Mouse (Mus musculus): ENCODE measurements around the gene Pemt. TPM values are rescaled to one million over a fixed set of nuclear protein-coding genes. Genes with fewer than 3 reads are reported as not detected.

Gene Pemt
- polyA plus RNA-seq, 1 experiment from 2014 or later = 13.0 TPM

GRCm38 (mm10) chr11:60045676-60046057 lies 622 bp downstream of the Pemt start:
- no peaks in the 10 kb centered on the region for H3K27me3 ChIP-seq
- H3K36me3 ChIP-seq = no peaks in the 10 kb centered on the region
- WGBS = 6% methylated on average over 3 of the region's 3 CpGs
- peak overlapping the region; percentile 77 for H3K4me2 ChIP-seq
- H3K4me1 ChIP-seq = peaks cover 10% of the 10 kb centered on the region
- peak overlapping the region; percentile 96; the same call in 1 of the 2 replicates for H3K27ac ChIP-seq
- H3K9ac ChIP-seq = peak overlapping the region; percentile 43
- peak; percentile 20 for ATAC-seq (replicated peaks; ENCODE audit: low FRiP score)
- H3K9me3 ChIP-seq (replicated peaks) = no peaks in the 10 kb centered on the region
- peak overlapping the region; percentile 68 for H3K4me3 ChIP-seq (replicated peaks)

- Histone ChIP-seq H3K36me3 (no peaks in the 10 kb centered on the region), H3K9ac (no peak overlapping the region), H3K4me1 (peaks cover 10% of the 10 kb centered on the region), H3K27me3 (no peaks in the 10 kb centered on the region), H3K27ac (no peak overlapping the region), H3K9me3 (replicated peaks) (no peaks in the 10 kb centered on the region), H3K4me2 (no peak overlapping the region), H3K4me3 (replicated peaks) (no peak overlapping the region)
- 100% methylated on average over 1 of the region's 1 CpGs for WGBS
- no peak for ATAC-seq (replicated peaks; ENCODE audit: low FRiP score)
Observed at GRCm38 (mm10) chr11:60044777-60045176, 1.5 kb downstream of the Pemt start.

GRCm38 (mm10) chr11:60042277-60042676 lies 4.0 kb downstream of the Pemt start:
- Histone ChIP-seq H3K9me3 (replicated peaks) (no peaks in the 10 kb centered on the region), H3K4me2 (no peak overlapping the region), H3K4me1 (peaks cover 11% of the 10 kb centered on the region), H3K27ac (no peak overlapping the region), H3K36me3 (no peaks in the 10 kb centered on the region), H3K9ac (no peak overlapping the region), H3K27me3 (no peaks in the 10 kb centered on the region), H3K4me3 (replicated peaks) (no peak overlapping the region)
- no peak for ATAC-seq (replicated peaks; ENCODE audit: low FRiP score)

GRCm38 (mm10) chr11:60036537-60037220 lies 9.6 kb downstream of the Pemt start:
- 37% methylated on average over 5 of the region's 5 CpGs for WGBS
- H3K4me3 ChIP-seq (replicated peaks) = no peak overlapping the region
- peak overlapping the region; percentile 61 for H3K27ac ChIP-seq
- no peaks in the 10 kb centered on the region for H3K36me3 ChIP-seq
- ATAC-seq (replicated peaks; ENCODE audit: low FRiP score) = peak; percentile 56
- H3K9me3 ChIP-seq (replicated peaks) = no peaks in the 10 kb centered on the region
- H3K4me2 ChIP-seq = 0 out of 2 replicates have a peak overlapping the region, but pooled peaks have one; percentile 5
- H3K27me3 ChIP-seq = no peaks in the 10 kb centered on the region
- H3K4me1 ChIP-seq = peaks cover 43% of the 10 kb centered on the region
- H3K9ac ChIP-seq = no peak overlapping the region

GRCm38 (mm10) chr11:60034911-60035400 lies 11.3 kb downstream of the Pemt start:
- no peaks in the 10 kb centered on the region for H3K9me3 ChIP-seq (replicated peaks)
- H3K4me3 ChIP-seq (replicated peaks) = no peak overlapping the region
- ATAC-seq (replicated peaks; ENCODE audit: low FRiP score) = no peak
- peaks cover 43% of the 10 kb centered on the region for H3K4me1 ChIP-seq
- no peaks in the 10 kb centered on the region for H3K36me3 ChIP-seq
- H3K9ac ChIP-seq = no peak overlapping the region
- no peak overlapping the region for H3K27ac ChIP-seq
- no peaks in the 10 kb centered on the region for H3K27me3 ChIP-seq
- H3K4me2 ChIP-seq = no peak overlapping the region
- 77% methylated on average over 8 of the region's 8 CpGs for WGBS

GRCm38 (mm10) chr11:60034293-60034692 lies 12.0 kb downstream of the Pemt start:
- 79% methylated on average over 6 of the region's 6 CpGs for WGBS
- Histone ChIP-seq H3K4me3 (replicated peaks) (no peak overlapping the region), H3K4me1 (peaks cover 43% of the 10 kb centered on the region), H3K27me3 (no peaks in the 10 kb centered on the region), H3K9me3 (replicated peaks) (no peaks in the 10 kb centered on the region), H3K27ac (no peak overlapping the region), H3K9ac (no peak overlapping the region), H3K36me3 (no peaks in the 10 kb centered on the region), H3K4me2 (no peak overlapping the region)
- no peak for ATAC-seq (replicated peaks; ENCODE audit: low FRiP score)

GRCm38 (mm10) chr11:60032586-60033430 lies 13.5 kb downstream of the Pemt start:
- no peaks in the 10 kb centered on the region for H3K9me3 ChIP-seq (replicated peaks)
- no peaks in the 10 kb centered on the region for H3K27me3 ChIP-seq
- H3K4me2 ChIP-seq = no peak overlapping the region
- no peak overlapping the region for H3K9ac ChIP-seq
- peaks cover 43% of the 10 kb centered on the region for H3K4me1 ChIP-seq
- WGBS = 61% methylated on average over 6 of the region's 6 CpGs
- H3K4me3 ChIP-seq (replicated peaks) = no peak overlapping the region
- H3K27ac ChIP-seq = peak overlapping the region; percentile 61
- H3K36me3 ChIP-seq = no peaks in the 10 kb centered on the region
- peak; percentile 49; the same call in 1 of the 2 replicates for ATAC-seq (replicated peaks; ENCODE audit: low FRiP score)

- Histone ChIP-seq H3K4me2 (no peak overlapping the region), H3K27ac (no peak overlapping the region), H3K4me3 (replicated peaks) (no peak overlapping the region), H3K4me1 (peaks cover 28% of the 10 kb centered on the region), H3K36me3 (no peaks in the 10 kb centered on the region), H3K9ac (no peak overlapping the region), H3K9me3 (replicated peaks) (no peaks in the 10 kb centered on the region), H3K27me3 (no peaks in the 10 kb centered on the region)
- WGBS = 90% methylated on average over 4 of the region's 4 CpGs
- no peak for ATAC-seq (replicated peaks; ENCODE audit: low FRiP score)
Observed at GRCm38 (mm10) chr11:60030747-60031331, 15.4 kb downstream of the Pemt start.

- Histone ChIP-seq H3K27ac (no peak overlapping the region), H3K4me3 (replicated peaks) (no peak overlapping the region), H3K27me3 (no peaks in the 10 kb centered on the region), H3K36me3 (no peaks in the 10 kb centered on the region), H3K4me2 (no peak overlapping the region), H3K9me3 (replicated peaks) (no peaks in the 10 kb centered on the region), H3K4me1 (peaks cover 23% of the 10 kb centered on the region), H3K9ac (no peak overlapping the region)
- WGBS = 47% methylated on average over 9 of the region's 9 CpGs
- ATAC-seq (replicated peaks; ENCODE audit: low FRiP score) = no peak
Observed at GRCm38 (mm10) chr11:60029976-60030375, 16.3 kb downstream of the Pemt start.

GRCm38 (mm10) chr11:60027913-60028875 lies 18.1 kb downstream of the Pemt start:
- H3K9ac ChIP-seq = no peak overlapping the region
- H3K36me3 ChIP-seq = no peaks in the 10 kb centered on the region
- ATAC-seq (replicated peaks; ENCODE audit: low FRiP score) = no peak
- no peaks in the 10 kb centered on the region for H3K27me3 ChIP-seq
- no peak overlapping the region for H3K4me3 ChIP-seq (replicated peaks)
- H3K4me1 ChIP-seq = peaks cover 12% of the 10 kb centered on the region
- H3K27ac ChIP-seq = no peak overlapping the region
- H3K4me2 ChIP-seq = no peak overlapping the region
- 79% methylated on average over 10 of the region's 10 CpGs for WGBS
- no peaks in the 10 kb centered on the region for H3K9me3 ChIP-seq (replicated peaks)

- Histone ChIP-seq H3K9ac (no peak overlapping the region), H3K27me3 (no peaks in the 10 kb centered on the region), H3K4me2 (no peak overlapping the region), H3K4me3 (replicated peaks) (no peak overlapping the region), H3K4me1 (peaks cover 5% of the 10 kb centered on the region), H3K9me3 (replicated peaks) (no peaks in the 10 kb centered on the region), H3K36me3 (no peaks in the 10 kb centered on the region), H3K27ac (no peak overlapping the region)
- ATAC-seq (replicated peaks; ENCODE audit: low FRiP score) = no peak
- 9% methylated on average over 2 of the region's 2 CpGs for WGBS
Observed at GRCm38 (mm10) chr11:60027272-60027671, 19.0 kb downstream of the Pemt start.

All from kidney, embryonic 15.5 days (tissue).